Mouse (Mus musculus) layer of hippocampus, postnatal 36 days (tissue): ENCODE results near the gene Smarca1. TPM values are rescaled to one million over a fixed set of nuclear protein-coding genes. Genes with fewer than 3 reads are reported as not detected.

Experiments used
- DNase-seq, 2 experiments: peaks; one replicate each; pipeline ENCODE4 v3.0.0; 2022
- total RNA-seq, 2 experiments: library from RNA; stranded (reverse); gene quantifications; 2 replicates each; pipeline ENCODE4 v1.2.3; 2021

Gene Smarca1
- total RNA-seq, 2 experiments from 2014 or later, result 36.6 to 38.0 TPM

DNA sequence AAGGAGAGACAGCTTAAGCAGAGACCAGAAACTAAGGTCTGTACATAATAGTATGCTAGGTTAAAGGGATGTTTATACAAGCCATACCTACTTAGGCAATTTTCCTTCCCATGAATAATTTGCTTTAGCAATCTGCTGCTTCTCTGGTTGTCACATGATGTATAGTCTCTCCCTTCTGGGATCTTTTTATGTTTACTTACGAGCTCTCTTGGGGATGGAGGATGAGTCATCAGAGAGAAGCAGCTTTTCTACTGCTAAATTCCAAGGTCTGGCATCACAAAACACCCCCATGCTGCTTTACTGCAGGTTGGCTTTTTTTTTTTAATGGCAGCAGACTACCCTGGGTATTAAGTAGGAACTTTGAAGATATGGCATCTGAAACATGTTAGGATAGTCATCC, 132.6 kb downstream of the Smarca1 start:
- no peak for DNase-seq

Other genes with a start within 250 kb of the Smarca1 start
- 10 to 100 TPM; 52.4 to 57.6 TPM for gene Ocrl, start 19.4 kb upstream of the Smarca1 start, total RNA-seq
- 10 to 100 TPM; 14.0 to 18.7 TPM for gene Apln, start 141.9 kb upstream of the Smarca1 start, total RNA-seq
- gene Xpnpep2, start 215.8 kb upstream of the Smarca1 start, total RNA-seq, result 1 to 10 TPM in 1 of 2 experiments, under 1 TPM in 1; 0.35 to 1.4 TPM